Mouse (Mus musculus) inflammation-experienced regulatory T-cells, adult 16 weeks (primary cell): Measurements from ENCODE around the gene Rps13. TPM values are rescaled to one million over a fixed set of nuclear protein-coding genes. Genes with fewer than 3 reads are reported as not detected.

Experiments
- polyA plus RNA-seq: library from polyadenylated mRNA; unstranded; fragments of 100-300 nt; shearing (Covaris generic); gene quantifications from one replicate; pipeline ENCODE4 v1.2.1, GENCODE M21; 2017

The Rps13 gene
- polyA plus RNA-seq, result 592 TPM

DNA sequence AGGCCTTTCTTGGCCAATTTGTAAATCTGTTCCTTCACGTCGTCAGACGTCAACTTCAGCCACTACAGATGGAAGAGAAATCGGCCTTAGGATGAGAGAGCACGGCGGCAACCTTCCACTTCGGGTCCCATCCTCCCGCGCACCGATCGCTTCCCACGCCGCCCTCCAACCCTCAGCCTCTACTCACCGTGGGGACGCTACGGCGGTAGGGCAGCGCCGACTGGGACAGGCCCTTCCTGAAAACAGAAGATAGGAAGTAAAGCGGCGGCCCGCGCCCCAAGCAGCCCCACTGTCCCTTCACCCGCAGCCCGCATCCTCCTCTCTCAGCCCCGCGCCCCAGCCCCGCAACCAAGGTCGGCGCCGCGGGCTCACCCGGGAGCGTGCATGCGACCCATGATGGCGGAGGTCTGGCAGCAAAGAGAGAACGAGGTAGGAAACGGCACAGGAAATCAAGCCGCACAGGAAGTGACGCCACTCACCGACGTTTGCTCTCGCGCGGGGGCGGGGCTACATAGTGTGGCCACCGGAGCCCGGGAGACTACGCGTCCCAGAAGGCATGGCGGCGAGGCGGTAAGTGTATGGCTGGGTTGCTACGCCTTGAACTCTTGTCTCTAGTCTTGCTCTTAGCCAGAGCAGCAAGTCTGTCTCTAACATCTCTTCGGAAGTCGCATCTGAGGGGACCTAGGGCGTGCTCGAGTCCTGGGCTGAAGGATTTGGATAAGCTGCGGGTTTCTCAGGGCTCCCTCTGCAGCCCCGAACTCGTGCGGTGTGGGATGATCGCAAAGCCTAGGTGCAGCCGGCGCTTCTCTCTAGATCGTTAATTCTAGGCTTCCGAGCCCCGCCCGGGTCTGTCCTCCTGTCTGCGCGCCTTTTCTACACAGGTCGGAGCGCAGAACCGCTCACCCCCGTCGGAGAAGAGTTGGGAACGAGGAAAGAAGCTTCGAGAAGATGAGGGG is at the start of gene Rps13:
Rps13 (minus strand) TSS at position 483 of the 956 bp plus-strand sequence.

GRCm38 (mm10) chr7:116307871-116308631 is 25.9 kb downstream of the Rps13 start, which contains the start of gene Plekha7:
Plekha7 (minus strand) TSS chr7:116308376.

Other genes with a start within 250 kb of the Rps13 start
- gene Gm4353, start 249.6 kb downstream of the Rps13 start, polyA plus RNA-seq, result 1.1 TPM
- 20.0 TPM for gene Plekha7, start 25.8 kb downstream of the Rps13 start, polyA plus RNA-seq
- gene Pik3c2a, start 109.3 kb upstream of the Rps13 start, polyA plus RNA-seq, result 71.4 TPM
- 22.5 TPM for gene Nucb2, start 170.2 kb upstream of the Rps13 start, polyA plus RNA-seq